Mouse (Mus musculus): Measurements from ENCODE around the gene Rgn. TPM values are rescaled to one million over a fixed set of nuclear protein-coding genes. Genes with fewer than 3 reads are reported as not detected.

Rgn gene
- total and polyA plus RNA-seq, 3 experiments, result not detected

- no peak overlapping the region for H3K27ac ChIP-seq (ENCODE audit: control insufficient read depth, low read depth, low read length)
- DNase-seq (ENCODE audit: low read depth, low spot score), result no peak
- H3K4me1 ChIP-seq (ENCODE audit: control insufficient read depth in 1 of 2, insufficient read depth in 2 of 2, low read length in 2 of 2), result no peaks in the 10 kb centered on the region
- no peak overlapping the region for H3K4me3 ChIP-seq (ENCODE audit: control insufficient read depth in 1 of 2, insufficient read depth in 1 of 2, low read depth in 2 of 2, low read length in 2 of 2)
- H3K9me3 ChIP-seq (replicated peaks; ENCODE audit: insufficient read depth, low read length), result no peaks in the 10 kb centered on the region
- H3K36me3 ChIP-seq (ENCODE audit: control insufficient read depth in 1 of 2, insufficient read depth in 2 of 2, low read length in 2 of 2), result no peaks in the 10 kb centered on the region
- H3K27me3 ChIP-seq (ENCODE audit: control insufficient read depth in 1 of 2, insufficient read depth in 2 of 2, low read length in 2 of 2), result peaks cover 0 to 2% of the 10 kb centered on the region in 2 experiments; a peak in 2 of 4 replicates
- H3K9ac ChIP-seq (ENCODE audit: control insufficient read depth, low read depth, low read length, poor library complexity, severe bottlenecking), result no peak overlapping the region
- TF ChIP-seq RCOR1 (IDR thresholded peaks at IDR 0.05; ENCODE audit: low read depth, low read length) (no peak), KAT2A (conservative IDR thresholded peaks at IDR 0.05; ENCODE audit: low read depth, low read length) (no peak), NRF1 (IDR thresholded peaks at IDR 0.05; ENCODE audit: insufficient read depth, low read depth, low read length, poor library complexity, severe bottlenecking) (no peak), SIN3A (IDR thresholded peaks at IDR 0.05; ENCODE audit: low read length) (no peak), HCFC1 (IDR thresholded peaks at IDR 0.05; ENCODE audit: low read depth, low read length) (no peak), BHLHE40 (IDR thresholded peaks at IDR 0.05; ENCODE audit: borderline replicate concordance, low read depth, low read length) (no peak)
- H3K79me2 ChIP-seq (ENCODE audit: control insufficient read depth, insufficient read depth, low read length, poor library complexity), result no peaks in the 10 kb centered on the region
Observed at GRCm38 (mm10) chrX:20548880-20549440, 627 bp upstream of the Rgn start.

GRCm38 (mm10) chrX:20552199-20552598, 2.6 kb downstream of the Rgn start:
- Histone ChIP-seq H3K79me2 (ENCODE audit: control insufficient read depth, insufficient read depth, low read length, poor library complexity) (no peaks in the 10 kb centered on the region), H3K4me3 (ENCODE audit: control insufficient read depth in 1 of 2, insufficient read depth in 1 of 2, low read depth in 2 of 2, low read length in 2 of 2) (no peak overlapping the region), H3K27ac (ENCODE audit: control insufficient read depth, low read depth, low read length) (no peak overlapping the region), H3K36me3 (ENCODE audit: control insufficient read depth in 1 of 2, insufficient read depth in 2 of 2, low read length in 2 of 2) (no peaks in the 10 kb centered on the region), H3K9ac (ENCODE audit: control insufficient read depth, low read depth, low read length, poor library complexity, severe bottlenecking) (no peak overlapping the region), H3K9me3 (replicated peaks; ENCODE audit: insufficient read depth, low read length) (no peaks in the 10 kb centered on the region), H3K27me3 (ENCODE audit: control insufficient read depth in 1 of 2, insufficient read depth in 2 of 2, low read length in 2 of 2) (peaks cover 0 to 2% of the 10 kb centered on the region in 2 experiments; a peak in 2 of 4 replicates), H3K4me1 (ENCODE audit: control insufficient read depth in 1 of 2, insufficient read depth in 2 of 2, low read length in 2 of 2) (no peaks in the 10 kb centered on the region)
- no peak for DNase-seq (ENCODE audit: low read depth, low spot score)
- TF ChIP-seq RCOR1 (IDR thresholded peaks at IDR 0.05; ENCODE audit: low read depth, low read length) (no peak), EP300 (IDR thresholded peaks at IDR 0.05; ENCODE audit: low read depth in 1 of 2, low read length in 2 of 2) (no peak)

- no peak overlapping the region for H3K9ac ChIP-seq (ENCODE audit: control insufficient read depth, low read depth, low read length, poor library complexity, severe bottlenecking)
- no peaks in the 10 kb centered on the region for H3K36me3 ChIP-seq (ENCODE audit: control insufficient read depth in 1 of 2, insufficient read depth in 2 of 2, low read length in 2 of 2)
- H3K4me1 ChIP-seq (ENCODE audit: control insufficient read depth in 1 of 2, insufficient read depth in 2 of 2, low read length in 2 of 2), result no peaks in the 10 kb centered on the region
- H3K79me2 ChIP-seq (ENCODE audit: control insufficient read depth, insufficient read depth, low read length, poor library complexity), result no peaks in the 10 kb centered on the region
- DNase-seq (ENCODE audit: low read depth, low spot score), result peak; percentile 38
- H3K9me3 ChIP-seq (replicated peaks; ENCODE audit: insufficient read depth, low read length), result no peaks in the 10 kb centered on the region
- no peak overlapping the region for H3K27ac ChIP-seq (ENCODE audit: control insufficient read depth, low read depth, low read length)
- H3K27me3 ChIP-seq (ENCODE audit: control insufficient read depth in 1 of 2, insufficient read depth in 2 of 2, low read length in 2 of 2), result no peaks in the 10 kb centered on the region; a peak in 1 of 4 replicates
- TF ChIP-seq RAD21 (IDR thresholded peaks at IDR 0.05; ENCODE audit: low read depth, low read length) (peak; percentile 85), ZC3H11A (IDR thresholded peaks at IDR 0.05; ENCODE audit: low read depth, low read length) (peak; percentile 82), GABPA (IDR thresholded peaks at IDR 0.05; ENCODE audit: low read depth, low read length) (no peak), CTCF (IDR thresholded peaks at IDR 0.05 in 2 of 3, conservative IDR thresholded peaks at IDR 0.05 in 1 of 3; ENCODE audit: control insufficient read depth in 1 of 3, insufficient read depth in 1 of 3, low read depth in 2 of 3, low read length in 3 of 3, poor library complexity in 1 of 3, severe bottlenecking in 1 of 3) (peak; percentile 16 to 77 (median 38); a peak in 3 of 6 replicates), SMC3 (IDR thresholded peaks at IDR 0.05; ENCODE audit: low read depth, low read length) (peak; percentile 80), HCFC1 (IDR thresholded peaks at IDR 0.05; ENCODE audit: low read depth, low read length) (no peak), SIN3A (IDR thresholded peaks at IDR 0.05; ENCODE audit: low read length) (peak; percentile 14; the same call in 1 of the 2 replicates), POLR2AphosphoS5 (IDR thresholded peaks at IDR 0.05; ENCODE audit: borderline replicate concordance, low read depth, low read length) (no peak)
- no peak overlapping the region for H3K4me3 ChIP-seq (ENCODE audit: control insufficient read depth in 1 of 2, insufficient read depth in 1 of 2, low read depth in 2 of 2, low read length in 2 of 2)
Observed at GRCm38 (mm10) chrX:20561846-20562245, 12.3 kb downstream of the Rgn start.
